Mouse (Mus musculus) heart, adult 18-20 months (tissue): ENCODE data around the gene Cyp1a2. TPM values are rescaled to one million over a fixed set of nuclear protein-coding genes. Genes with fewer than 3 reads are reported as not detected.

Experiments used
- DNase-seq, 2 experiments: peaks; one replicate each; pipeline ENCODE4 v3.0.0; 2021 to 2022; ENCODE audit warnings: mixed read lengths in 1 of 2
- total RNA-seq, 2 experiments: library from RNA; stranded (reverse); gene quantifications; 2 replicates each; pipeline ENCODE4 v1.2.3; 2021

The Cyp1a2 gene
- total RNA-seq, 2 experiments from 2014 or later, result not detected

DNA sequence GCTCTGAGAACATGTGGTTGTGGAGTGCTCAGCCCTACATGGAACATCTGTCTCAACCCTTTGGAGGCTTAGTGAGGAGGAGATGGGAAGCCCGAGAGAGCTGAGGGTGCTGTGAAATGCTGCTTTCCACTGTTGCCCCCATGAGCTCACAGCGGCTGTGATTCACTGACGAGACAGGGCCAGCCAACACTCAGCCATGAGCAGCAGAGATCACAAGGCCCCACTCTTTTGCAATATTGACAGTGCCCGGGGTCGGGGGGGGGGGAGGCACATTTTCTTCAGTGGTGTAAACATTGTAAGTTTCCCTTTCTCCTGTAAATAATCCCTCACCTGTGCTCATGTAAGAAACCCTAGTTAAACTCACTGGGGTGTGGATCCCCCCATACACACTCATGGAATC, 12.0 kb downstream of the Cyp1a2 start:
- DNase-seq, result no peak

DNA sequence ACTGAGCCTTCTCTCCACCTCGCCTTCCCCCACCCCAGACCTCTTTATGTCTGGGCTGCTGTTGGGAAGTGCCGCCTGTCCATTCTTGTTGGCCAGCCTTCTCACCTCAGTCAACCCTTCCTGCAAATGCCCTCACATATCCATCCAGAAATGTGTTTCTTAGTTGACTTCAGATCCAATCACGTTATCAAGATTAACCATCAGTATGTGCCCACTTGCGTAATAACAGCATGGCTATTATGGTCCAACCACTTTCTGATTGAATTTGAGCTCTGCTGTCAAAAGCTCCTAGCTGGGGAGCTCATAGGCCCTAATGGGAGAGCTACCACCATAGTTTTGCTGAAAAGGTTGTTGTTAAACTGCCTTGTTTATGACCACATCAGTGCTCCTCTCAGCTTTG, 12.5 kb downstream of the Cyp1a2 start:
- DNase-seq, result no peak

DNA sequence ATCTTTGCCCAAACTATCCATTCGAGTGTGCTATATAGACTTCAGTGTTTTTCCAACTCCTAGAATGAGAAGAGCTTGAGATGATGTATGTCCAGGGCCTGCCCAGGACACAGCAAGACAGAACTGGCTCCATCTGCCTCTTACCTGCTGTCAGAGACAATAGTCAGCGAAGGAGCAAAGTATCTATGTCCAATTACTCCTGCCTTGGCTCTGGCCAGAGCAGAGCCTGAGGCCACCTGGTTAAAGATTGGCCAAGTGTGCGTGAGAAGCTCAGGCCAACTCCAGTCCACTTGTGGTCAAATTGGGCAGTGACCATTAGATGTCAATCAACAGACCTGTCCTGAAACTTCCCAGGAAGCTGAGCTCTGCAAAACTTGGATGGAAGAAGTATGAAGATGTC, 13.9 kb downstream of the Cyp1a2 start:
- DNase-seq, result no peak

GRCm38 (mm10) chr9:57668277-57668676, 15.2 kb downstream of the Cyp1a2 start:
- no peak for DNase-seq

DNA sequence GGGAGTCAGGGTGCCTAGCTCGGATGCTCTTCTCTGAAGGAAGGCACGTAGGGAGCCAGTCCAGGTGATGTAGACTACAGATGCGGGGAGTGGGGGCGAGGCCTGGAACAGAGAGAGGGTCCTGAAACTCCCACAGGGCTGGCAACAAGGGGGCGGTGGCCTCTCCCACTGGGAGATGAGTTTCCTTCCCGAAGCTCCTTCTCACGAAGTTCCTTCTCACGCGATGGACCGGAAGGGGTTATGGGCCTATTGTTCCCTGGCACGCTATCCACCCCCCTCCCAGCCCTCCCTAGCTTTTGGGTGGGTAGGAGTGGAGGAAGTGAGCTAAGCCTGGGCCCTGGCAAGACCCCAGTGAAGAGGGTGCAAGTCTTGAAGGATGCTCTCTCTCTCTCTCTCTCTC, 15.7 kb downstream of the Cyp1a2 start:
- DNase-seq, result peak in 1 of 2 experiments; percentile 47

DNA sequence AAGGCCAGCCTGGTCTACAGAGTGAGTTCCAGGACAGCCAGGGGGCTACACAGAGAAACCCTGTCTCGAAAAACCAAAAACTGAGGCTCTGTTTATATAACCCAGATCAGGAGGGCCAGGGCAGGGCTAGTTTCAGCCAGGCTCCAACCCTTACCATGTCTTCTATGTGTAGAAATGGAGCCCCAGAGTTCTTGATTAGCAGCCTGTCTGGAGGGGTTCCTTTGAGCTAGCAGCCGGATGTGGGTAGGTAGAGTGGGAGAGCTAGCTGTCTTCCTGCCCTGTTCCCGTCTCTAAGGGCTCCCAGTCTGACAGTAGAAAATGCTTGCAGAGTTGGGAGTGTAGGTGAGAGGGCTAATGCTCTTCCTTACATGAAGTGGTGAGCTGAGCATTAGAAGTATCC, 16.4 kb downstream of the Cyp1a2 start:
- no peak for DNase-seq

- no peak for DNase-seq
These were observed 17.0 kb downstream of the Cyp1a2 start for GRCm38 (mm10) chr9:57666536-57666935.

DNA sequence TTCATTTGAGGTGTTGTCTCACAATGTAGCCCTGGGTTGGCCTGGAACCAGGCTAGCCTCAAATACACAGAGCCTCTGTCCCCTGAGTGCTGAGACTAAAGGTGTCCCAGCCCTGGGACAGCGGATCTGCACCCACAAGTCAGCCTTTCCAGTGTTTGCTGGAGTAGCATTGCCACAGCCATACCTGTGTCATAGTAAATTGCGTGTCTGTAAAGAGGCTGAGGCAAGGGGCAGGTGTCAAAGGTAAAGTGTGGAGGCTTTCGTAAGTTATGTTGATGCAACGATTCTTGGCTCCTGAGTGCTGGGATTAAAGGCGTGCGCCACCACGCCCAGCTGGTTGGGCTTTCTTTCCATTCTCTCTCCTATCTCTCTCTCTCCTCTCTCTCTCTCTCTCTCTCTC, 18.9 kb downstream of the Cyp1a2 start:
- no peak for DNase-seq

DNA sequence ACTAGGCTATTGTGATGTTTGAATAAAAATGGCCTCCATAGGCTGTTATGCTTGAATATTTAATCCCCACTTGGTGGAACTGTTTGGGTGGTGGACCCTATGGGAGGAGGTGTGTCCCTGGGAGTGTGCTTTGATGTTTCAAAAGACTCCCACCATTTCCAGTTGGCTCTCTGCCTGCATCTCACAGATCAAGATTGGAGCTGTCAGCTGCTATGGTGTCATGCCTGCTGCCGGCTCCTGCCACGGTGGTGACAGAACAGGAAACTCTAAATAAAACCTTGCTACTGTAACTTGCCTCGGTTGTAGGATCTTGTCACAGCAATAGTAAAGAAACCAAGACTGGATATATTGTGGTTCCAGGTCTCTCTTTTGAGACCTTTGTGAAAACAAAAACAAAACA, 22.0 kb downstream of the Cyp1a2 start:
- no peak for DNase-seq

DNA sequence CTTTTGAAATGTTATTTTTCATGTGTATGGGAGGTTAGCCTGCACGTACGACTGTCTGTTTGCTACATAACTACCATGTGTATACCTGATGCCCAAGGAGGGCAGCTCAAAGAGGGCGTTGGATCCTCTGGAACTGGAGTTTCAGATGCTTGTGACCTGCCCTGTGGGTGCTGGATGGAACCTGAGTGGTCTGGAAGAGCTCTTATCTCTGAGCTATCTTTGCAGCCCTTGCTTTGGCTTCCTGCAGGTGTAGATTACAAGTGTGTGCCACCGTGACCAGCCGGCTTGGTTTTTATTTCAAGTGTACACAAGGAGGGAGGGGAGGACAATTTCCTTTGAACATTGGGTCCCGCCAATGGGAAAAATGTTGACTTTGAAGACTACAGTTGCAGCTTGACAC, 23.0 kb downstream of the Cyp1a2 start:
- DNase-seq, result no peak

DNA sequence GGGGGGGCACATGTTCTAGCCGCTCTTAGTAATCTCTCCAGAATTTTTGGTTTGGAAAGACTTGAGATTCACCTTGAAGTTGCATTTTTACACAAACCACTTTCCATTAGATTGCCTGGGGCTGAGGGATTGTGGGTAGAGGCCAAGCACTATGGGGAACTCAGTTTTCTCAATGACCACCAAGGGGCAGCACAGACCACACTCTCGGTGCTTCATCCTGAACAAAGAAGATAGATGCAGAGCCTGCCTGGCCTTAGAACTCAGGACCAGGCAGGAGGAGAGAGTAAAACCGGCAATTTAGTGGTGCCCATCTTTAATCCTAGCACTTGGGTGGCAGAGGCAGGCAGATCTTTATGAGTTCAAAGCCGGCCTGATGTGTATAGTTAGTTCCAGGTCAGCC, 23.7 kb downstream of the Cyp1a2 start:
- peak; percentile 84 to 89 for DNase-seq

DNA sequence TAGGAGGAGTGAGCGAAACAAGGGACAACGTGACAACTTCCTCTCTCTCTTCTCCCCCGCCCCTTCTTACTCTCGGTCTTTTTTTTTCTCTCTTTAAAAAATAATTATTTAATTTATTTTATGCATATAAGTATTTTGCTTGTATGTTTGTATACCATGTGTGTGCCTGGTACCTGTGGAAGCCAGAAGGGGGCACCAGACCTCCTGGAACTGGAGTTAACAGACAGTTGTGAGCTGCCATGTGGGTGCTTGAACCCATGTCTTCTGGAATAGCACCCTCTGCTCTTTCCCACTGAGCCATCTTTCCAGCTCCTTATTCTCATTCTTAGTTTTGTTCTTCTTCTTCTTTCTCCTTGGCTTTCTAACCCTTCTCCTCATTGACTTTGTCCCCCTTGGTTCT, 24.5 kb downstream of the Cyp1a2 start:
- DNase-seq, result no peak

- no peak for DNase-seq
These were observed 25.7 kb downstream of the Cyp1a2 start for GRCm38 (mm10) chr9:57657843-57658242.

DNA sequence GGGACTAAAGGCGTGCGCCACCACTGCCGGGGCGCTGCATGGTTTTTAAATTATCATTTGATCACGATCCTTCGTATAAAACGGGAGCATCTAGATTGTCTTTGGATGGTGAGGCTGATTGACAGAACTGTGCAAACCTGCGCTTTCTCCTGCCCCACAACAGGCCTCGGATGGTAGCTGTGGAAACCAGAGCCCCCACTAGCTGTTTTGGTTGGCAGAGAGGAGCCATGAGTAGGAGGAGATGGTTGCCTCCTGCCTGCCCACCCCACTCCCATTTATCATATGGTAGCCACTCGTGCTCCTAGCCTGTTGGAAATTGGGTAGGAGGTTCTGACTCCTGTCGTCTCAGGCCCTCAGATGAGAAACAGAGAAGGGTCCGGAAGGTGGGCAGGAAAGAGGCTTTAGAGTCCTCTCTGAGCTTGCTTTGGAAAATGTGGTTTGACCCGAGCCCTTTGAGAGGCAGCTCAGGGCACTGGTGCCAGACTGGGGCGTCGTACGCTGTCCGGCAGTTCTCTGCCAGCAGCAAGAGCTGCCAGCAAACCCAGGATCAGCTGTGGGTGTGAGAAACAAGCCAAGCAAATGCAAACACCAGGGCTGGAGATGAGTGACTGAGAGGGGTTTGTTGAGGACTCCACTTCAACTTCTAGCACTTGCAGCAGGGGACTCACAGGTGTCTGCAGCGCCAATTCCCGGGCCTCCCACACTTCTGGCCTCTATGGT, 26.7 kb downstream of the Cyp1a2 start:
- DNase-seq, result peak; percentile 38 to 61

GRCm38 (mm10) chr9:57655749-57656148, 27.8 kb downstream of the Cyp1a2 start:
- peak; percentile 92 to 98 for DNase-seq

GRCm38 (mm10) chr9:57654966-57655365, 28.5 kb downstream of the Cyp1a2 start:
- DNase-seq, result no peak

- no peak for DNase-seq
These were observed 30.2 kb downstream of the Cyp1a2 start, which contains the start of gene Csk for GRCm38 (mm10) chr9:57653283-57653682. TSS of gene Csk (minus strand) at chr9:57653631.

- DNase-seq, result no peak
These were observed 30.6 kb downstream of the Cyp1a2 start for GRCm38 (mm10) chr9:57652855-57653254.

DNA sequence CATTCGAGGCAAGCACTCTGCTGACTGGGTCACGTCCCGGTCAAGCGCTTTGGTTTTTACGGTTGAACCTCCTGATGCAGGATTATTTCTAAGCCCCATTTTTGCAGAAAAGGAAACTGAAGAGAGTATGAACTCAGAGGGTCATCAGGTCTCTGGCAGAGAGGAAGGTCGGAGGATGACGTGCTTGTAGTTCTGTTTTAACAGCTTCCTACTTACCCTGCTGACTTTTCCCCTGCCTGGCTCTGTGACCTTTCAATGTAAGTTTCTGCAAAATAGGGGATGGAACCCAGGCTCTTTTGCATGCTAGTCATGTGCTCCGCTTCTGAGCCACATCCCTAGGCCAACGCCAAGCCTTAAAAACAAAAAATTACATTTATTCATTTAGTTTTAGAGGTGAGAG, 31.2 kb downstream of the Cyp1a2 start:
- DNase-seq, result peak in 1 of 2 experiments; percentile 39

- peak in 1 of 2 experiments; percentile 65 for DNase-seq
These were observed 32.7 kb downstream of the Cyp1a2 start for GRCm38 (mm10) chr9:57650786-57651311.

DNA sequence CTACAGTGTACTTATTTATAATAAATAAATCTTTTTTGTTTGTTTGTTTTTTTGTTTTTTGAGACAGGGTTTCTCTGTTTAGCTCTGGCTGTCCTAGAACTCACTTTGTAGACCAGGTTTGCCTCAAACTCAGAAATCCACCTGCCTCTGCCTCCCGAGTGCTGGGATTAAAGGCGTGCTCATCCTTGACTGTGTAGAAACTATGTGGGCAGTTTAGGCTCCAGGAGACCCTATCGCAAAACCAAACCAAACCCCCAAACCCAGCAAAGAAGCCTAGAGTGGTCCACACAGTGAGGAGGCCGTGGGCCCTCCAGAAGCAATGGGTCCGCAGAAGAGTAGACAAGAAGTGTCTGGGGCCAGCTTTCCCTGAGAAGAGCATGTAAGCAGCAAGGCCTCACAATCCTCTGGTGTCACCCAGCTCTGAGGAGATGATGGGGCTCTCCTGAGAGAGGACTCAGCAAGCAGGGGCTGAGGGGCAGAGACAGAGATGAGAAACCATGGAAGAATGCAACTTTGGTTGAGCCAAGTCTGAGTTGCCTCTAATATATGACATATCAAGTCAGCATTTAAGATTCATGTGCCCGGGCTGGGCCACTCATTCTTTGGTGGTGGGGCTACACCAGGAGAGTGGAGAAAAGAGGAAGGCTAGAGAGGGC, 33.2 kb downstream of the Cyp1a2 start:
- no peak for DNase-seq

DNA sequence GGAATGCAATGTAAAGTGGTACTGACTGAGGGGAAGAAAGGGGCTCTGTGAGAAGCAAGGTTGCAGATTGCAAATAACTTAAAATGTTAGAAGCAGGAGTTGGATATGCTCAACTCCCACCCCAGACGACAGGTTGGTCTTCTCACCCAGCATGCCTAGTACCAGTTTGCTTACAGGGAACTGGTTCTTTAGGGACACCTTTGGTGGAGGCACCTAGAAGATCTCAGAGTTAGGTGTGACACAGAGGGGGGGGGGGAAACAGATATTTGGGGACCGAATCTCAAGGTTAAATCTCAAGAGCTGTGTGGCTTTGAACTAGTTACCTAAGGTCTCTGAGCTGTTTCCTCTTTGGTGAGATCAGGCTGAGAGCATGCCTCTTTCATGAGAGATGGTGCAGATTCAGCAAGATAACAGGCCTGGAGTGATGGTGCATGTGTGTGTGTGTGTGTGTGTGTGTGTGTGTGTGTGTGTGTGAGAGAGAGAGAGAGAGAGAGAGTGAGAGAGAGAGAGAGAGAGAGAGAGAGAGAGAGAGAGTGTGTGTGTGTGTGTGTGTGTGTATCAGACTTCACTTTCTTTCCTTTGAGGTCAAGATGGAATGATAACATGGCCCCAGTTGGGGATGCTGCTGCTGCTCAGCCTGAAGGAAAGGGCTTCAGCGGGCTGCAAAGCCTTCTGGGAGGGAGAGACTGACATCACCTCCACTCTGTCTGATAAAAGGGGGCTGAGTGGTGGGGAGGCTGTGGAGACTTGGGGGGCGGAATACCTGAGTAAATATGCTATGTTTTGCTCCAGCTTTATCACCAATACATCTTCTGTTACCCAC, 36.0 kb downstream of the Cyp1a2 start:
- DNase-seq, result no peak
